Mouse (Mus musculus) right cerebral cortex, postnatal 4 days (tissue): Measurements from ENCODE around the gene Ptma.

ENCODE experiments used
- DNase-seq: peaks from one replicate; pipeline ENCODE4 v3.0.0-alpha.2; 2022

The Ptma gene

DNA sequence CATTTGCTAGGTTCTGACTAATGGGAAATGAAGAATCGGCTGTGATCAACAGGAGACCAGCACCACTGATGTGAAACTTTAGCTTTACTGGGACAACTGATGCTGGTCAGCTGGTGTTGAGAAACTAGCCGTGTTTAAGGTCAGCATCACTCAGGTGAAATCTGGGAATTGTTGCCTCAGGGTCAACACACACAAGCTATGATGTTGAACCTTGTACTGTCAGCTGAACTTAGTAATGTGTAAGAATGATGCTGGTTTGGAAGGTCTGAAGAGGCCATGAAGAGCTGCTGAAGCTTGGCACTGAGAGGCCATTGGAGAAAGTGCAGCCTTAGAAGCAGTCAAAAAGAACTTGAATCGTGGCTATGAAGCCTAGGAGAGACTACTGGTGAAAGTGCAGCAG lies 29.1 kb downstream of the Ptma start:
- no peak for DNase-seq

DNA sequence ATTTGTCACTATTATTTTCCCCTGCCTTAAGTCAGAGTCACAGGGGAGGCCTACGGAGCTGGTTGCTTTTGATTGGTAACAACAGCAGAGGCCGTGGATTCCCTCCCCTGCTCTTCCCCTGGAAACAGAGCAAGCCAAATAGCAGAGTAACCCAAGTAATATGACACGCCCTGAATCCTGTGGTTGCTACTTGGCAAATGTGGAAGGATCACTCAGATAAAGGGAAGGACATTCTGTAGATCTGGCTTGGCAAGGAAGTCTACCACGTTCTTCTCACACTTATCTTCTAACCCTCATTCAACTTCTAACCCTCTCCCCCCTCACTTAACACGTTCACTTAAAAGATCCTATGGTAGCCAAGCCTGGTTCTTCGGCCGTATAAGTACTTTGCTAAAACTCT lies 31.3 kb downstream of the Ptma start:
- DNase-seq, result no peak

DNA sequence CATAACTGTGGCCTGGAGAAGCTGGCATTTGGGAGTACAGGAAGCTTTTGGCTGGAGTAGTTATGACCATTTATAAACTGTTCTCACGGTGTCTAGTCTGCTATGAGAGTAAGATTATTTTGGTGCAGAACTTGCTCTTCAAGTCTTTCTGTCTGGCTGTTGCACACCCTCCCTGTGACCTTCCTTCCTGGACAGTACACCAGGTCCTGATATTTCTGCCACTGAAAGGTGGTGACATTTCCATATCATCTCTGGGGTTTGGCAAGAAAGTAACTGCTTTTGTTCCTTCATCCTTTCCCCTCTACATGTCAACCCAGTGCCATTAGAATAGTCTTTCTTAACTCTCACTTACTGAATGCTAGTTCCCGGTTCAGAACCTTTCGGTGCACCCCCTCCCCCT lies 32.7 kb downstream of the Ptma start:
- no peak for DNase-seq

DNA sequence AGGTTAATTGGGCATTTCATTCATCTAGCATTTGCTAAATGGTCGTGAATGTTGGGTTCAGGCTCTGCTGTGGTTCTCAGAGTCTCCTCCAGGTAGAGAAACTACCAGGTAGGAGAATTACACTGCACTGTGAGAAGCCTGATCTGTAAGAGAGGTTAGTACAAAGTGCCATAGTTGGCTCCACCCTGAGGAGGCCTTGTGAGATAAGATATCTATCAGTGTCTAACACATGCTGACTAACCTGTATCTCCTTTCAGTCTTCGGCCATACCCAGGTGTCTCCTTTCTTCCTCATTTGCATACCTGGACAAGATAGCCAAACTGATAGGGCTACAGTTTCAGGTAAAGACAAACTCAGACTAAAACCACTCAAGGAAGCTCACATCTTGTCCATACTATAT lies 36.1 kb downstream of the Ptma start:
- DNase-seq, result no peak

- DNase-seq, result no peak
Observed at GRCm38 (mm10) chr1:86568409-86568808, 41.9 kb downstream of the Ptma start.

GRCm38 (mm10) chr1:86569292-86569860 lies 42.9 kb downstream of the Ptma start:
- DNase-seq, result no peak

- no peak for DNase-seq
Observed at GRCm38 (mm10) chr1:86571381-86571780, 44.9 kb downstream of the Ptma start.

GRCm38 (mm10) chr1:86571941-86572340 lies 45.4 kb downstream of the Ptma start:
- no peak for DNase-seq
